Mouse (Mus musculus) stomach, embryonic 14.5 days (tissue): ENCODE measurements around the gene Hint1. TPM values are rescaled to one million over a fixed set of nuclear protein-coding genes. Genes with fewer than 3 reads are reported as not detected.

Experiments
- ATAC-seq: fragments of 200-750 bp; cut with Nextera tagmentation; 2 replicates; pipeline ENCODE4 v1.8.0; 2017; ENCODE audit warnings: low read depth, moderate TSS enrichment; ENCODE audit not compliant: insufficient number of reproducible peaks, insufficient read depth, low FRiP score
- H3K27ac ChIP-seq: fragments of 300-500 bp; sonication (generic); 2 replicates; pipeline ENCODE4 v1.5.1; 2014; ENCODE audit warnings: mild to moderate bottlenecking, low read length, moderate library complexity, mixed read lengths
- H3K27me3 ChIP-seq: fragments of 300-500 bp; sonication (generic); 2 replicates; pipeline ENCODE4 v1.6.1; 2014; ENCODE audit warnings: low read length, control low read depth, mixed read lengths; ENCODE audit not compliant: control insufficient read depth, insufficient read depth
- H3K36me3 ChIP-seq: fragments of 300-500 bp; sonication (generic); 2 replicates; pipeline ENCODE4 v1.6.1; 2014; ENCODE audit warnings: mild to moderate bottlenecking, control low read depth, low read length, moderate library complexity, mixed read lengths; ENCODE audit not compliant: control insufficient read depth, insufficient read depth
- H3K4me1 ChIP-seq: fragments of 300-500 bp; sonication (generic); 2 replicates; pipeline ENCODE4 v1.6.1; 2014; ENCODE audit warnings: low read length, control low read depth, mixed read lengths; ENCODE audit not compliant: control insufficient read depth, insufficient read depth
- H3K4me2 ChIP-seq: fragments of 300-500 bp; sonication (generic); replicated peaks from 2 replicates; pipeline ENCODE4 v1.6.1; 2014; ENCODE audit warnings: low read depth, low read length, control low read depth
- H3K4me3 ChIP-seq: fragments of 300-500 bp; sonication (generic); 2 replicates; pipeline ENCODE4 v1.5.1; 2014; ENCODE audit warnings: low read depth, low read length, control low read depth
- H3K9ac ChIP-seq: fragments of 300-500 bp; sonication (generic); replicated peaks from 2 replicates; pipeline ENCODE4 v1.6.1; 2014; ENCODE audit warnings: low read depth, mild to moderate bottlenecking, control low read depth, low read length, moderate library complexity, mixed read lengths
- H3K9me3 ChIP-seq: fragments of 300-500 bp; sonication (generic); 2 replicates; pipeline ENCODE4 v1.6.1; 2016; ENCODE audit warnings: low read depth, low read length, control low read depth; ENCODE audit not compliant: control insufficient read depth
- WGBS: fragments of 180-500 bp; shearing (Covaris S2); extraction: QIAGEN DNeasy Blood & Tissue Kit; methylation state at CpG from one replicate; pipeline ENCODE4 v1.1.7; 2014; 5-methylcytosine and 5-hydroxymethylcytosine counted together
- polyA plus RNA-seq: library from polyadenylated mRNA; unstranded; fragments of >200 nt; fragmentation: Nextera tagmentation; extraction: Ambion mirVana; gene quantifications from 2 replicates; pipeline ENCODE4 v1.2.1, GENCODE M21; 2014

The Hint1 gene
- polyA plus RNA-seq, result 672 and 728 TPM in 2 replicates

DNA sequence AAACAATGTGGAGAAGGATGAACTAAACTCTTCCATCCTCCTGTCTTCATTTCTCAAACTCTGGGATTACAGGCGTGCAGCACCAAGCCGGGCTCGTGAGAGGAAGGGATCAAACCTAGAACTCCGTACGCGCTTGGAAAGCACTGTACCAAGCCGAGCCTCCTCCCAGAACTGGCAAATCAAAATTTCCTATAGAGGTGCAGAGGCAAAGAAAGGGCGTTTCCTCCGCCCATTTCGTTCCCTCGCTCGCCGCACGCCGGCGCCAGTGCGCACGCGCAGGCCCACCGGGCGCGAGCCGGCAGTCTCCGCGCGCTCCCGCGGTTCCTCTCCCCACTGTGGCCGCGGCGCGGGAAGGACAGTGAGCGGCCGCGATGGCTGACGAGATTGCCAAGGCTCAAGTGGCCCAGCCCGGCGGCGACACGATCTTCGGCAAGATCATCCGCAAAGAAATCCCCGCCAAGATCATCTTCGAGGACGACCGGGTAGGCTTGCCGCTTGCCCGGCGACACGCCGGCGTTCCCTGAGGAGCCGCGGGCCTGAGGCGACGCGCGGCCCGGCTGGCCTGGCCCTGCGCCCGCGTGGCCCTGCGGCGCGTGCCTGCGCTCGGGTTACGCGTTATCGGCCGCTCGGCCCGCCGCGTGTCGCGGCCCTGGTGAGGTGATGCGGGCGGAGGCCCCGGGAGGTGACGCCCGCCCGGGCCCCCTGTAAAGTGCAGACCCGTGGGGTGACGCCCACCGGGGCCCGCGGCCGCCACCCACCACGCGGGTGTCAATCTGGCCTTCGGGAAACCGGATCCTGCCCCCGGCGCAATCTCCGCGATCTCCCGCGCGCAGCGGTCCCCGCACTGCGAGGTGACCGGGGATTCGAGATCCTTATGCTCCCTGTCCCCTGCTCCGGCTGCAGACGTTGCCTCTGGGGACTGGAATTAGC lies at the start of gene Hint1:
TSS of gene Hint1 (plus strand) at position 265 of the 930 bp plus-strand sequence.
- WGBS, result under 1% methylated on average over 106 of the region's 107 CpGs
- ATAC-seq, result peak; percentile 88
- peak within 1 kb of the TSS; percentile 52 for H3K4me2 ChIP-seq
- peak within 1 kb of the TSS; percentile 90 for H3K9ac ChIP-seq
- H3K4me1 ChIP-seq, result peaks cover 7% of the 10 kb centered on the region; the same call in 1 of the 2 replicates
- no peaks in the 10 kb centered on the region for H3K9me3 ChIP-seq
- peak within 1 kb of the TSS; percentile 68 for H3K4me3 ChIP-seq
- no peaks in the 10 kb centered on the region for H3K27me3 ChIP-seq
- H3K36me3 ChIP-seq, result peaks cover 19% of the 10 kb centered on the region
- peak within 1 kb of the TSS; percentile 83 for H3K27ac ChIP-seq

DNA sequence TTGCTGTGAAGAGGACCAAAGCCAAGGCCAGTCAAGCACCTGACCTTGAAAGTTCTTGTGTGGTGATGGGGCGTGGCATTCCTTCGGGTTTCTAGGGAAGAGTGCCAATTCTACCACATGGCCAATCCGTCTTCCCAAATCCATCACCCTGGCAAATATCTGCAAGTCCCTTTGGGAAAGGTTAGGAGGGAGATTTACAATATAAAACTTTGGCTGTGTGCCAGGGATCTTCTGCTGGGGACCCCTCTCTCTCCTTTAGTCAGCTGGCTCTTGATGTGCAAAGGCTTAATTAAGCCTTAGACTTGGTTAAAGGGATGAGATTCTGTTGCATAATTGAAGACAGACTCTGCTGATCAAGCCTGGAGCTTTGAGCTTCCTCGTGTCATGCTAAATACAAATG lies 48.7 kb upstream of the Hint1 start:
- WGBS, result 60% methylated on average over 4 of the region's 4 CpGs
- H3K4me3 ChIP-seq, result no peak overlapping the region
- H3K27me3 ChIP-seq, result no peaks in the 10 kb centered on the region
- H3K4me2 ChIP-seq, result no peak overlapping the region
- H3K9me3 ChIP-seq, result no peaks in the 10 kb centered on the region
- no peaks in the 10 kb centered on the region for H3K4me1 ChIP-seq
- H3K27ac ChIP-seq, result no peak overlapping the region
- ATAC-seq, result no peak
- H3K36me3 ChIP-seq, result no peaks in the 10 kb centered on the region
- no peak overlapping the region for H3K9ac ChIP-seq

DNA sequence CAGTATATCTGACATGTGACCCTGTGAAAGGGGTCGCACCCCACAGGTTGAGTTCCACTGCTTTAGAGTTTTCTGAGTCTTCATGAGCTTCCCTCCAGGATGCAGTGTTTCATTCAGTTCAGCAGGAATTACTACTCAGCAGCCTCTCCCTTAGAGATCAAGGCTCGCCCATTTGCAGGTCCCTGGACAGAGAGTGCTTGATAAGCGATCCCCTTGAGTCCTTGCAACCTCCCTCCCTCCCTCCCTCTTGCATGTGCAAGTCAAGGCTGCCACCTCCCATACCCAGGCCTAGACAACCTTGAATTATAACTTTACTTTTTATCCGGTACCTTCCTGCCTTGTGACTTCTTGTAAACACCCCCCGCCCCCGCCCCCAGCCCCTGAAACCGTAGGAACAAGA lies 46.7 kb upstream of the Hint1 start:
- H3K9ac ChIP-seq, result no peak overlapping the region
- no peak overlapping the region for H3K4me3 ChIP-seq
- no peak for ATAC-seq
- H3K4me2 ChIP-seq, result no peak overlapping the region
- 56% methylated on average over 7 of the region's 7 CpGs for WGBS
- H3K36me3 ChIP-seq, result no peaks in the 10 kb centered on the region
- no peaks in the 10 kb centered on the region for H3K27me3 ChIP-seq
- H3K4me1 ChIP-seq, result no peaks in the 10 kb centered on the region
- H3K27ac ChIP-seq, result no peak overlapping the region
- H3K9me3 ChIP-seq, result no peaks in the 10 kb centered on the region

DNA sequence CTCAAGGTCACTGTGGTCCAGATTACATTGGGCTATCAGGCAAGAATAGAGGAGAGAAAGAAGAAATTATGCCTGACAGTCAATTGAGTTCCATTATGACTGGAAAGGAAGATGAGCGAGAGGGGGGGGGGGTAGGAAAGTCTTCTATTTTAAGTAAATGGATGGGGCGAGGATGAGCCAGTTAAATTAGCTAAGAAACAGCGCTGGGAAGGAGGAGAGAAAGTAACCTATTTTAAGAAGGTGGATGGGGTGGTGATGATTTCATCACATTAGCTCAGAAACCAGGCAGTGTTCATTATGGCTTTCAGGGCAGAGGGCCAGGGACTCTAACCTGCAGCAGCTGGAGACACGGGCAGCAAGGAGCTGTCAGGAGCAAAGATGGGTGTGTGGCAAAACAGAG lies 42.7 kb upstream of the Hint1 start:
- Histone ChIP-seq H3K4me1 (no peaks in the 10 kb centered on the region), H3K4me2 (no peak overlapping the region), H3K9me3 (0 out of 2 replicates have a peak, but pooled peaks cover 3% of the 10 kb centered on the region), H3K9ac (no peak overlapping the region), H3K27me3 (no peaks in the 10 kb centered on the region), H3K27ac (no peak overlapping the region), H3K4me3 (no peak overlapping the region), H3K36me3 (no peaks in the 10 kb centered on the region)
- WGBS, result 67% methylated on average over 4 of the region's 4 CpGs
- no peak for ATAC-seq

DNA sequence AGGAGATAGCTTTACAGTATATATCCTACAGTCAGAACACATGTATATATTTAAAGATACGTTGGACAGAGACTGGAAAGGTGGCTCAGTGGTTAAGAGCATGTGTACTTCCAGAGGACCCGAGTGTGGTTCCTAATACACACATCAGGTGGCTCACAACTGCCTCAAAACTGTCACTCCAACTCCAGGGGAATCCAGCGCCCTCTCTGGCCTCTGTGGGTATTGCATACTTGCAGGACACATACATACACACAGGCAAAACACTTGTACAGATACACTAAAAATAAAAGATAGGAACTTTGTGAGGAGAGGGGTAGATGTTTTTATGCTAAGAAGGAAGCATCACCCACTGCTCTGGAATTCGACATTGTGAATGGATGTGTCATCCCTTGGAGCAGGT lies 40.4 kb upstream of the Hint1 start:
- H3K9ac ChIP-seq, result no peak overlapping the region
- H3K36me3 ChIP-seq, result no peaks in the 10 kb centered on the region
- no peak overlapping the region for H3K4me3 ChIP-seq
- H3K27me3 ChIP-seq, result no peaks in the 10 kb centered on the region
- no peak overlapping the region for H3K27ac ChIP-seq
- WGBS, result 78% methylated on average over 4 of the region's 4 CpGs
- no peak for ATAC-seq
- H3K9me3 ChIP-seq, result 0 out of 2 replicates have a peak, but pooled peaks cover 3% of the 10 kb centered on the region
- no peak overlapping the region for H3K4me2 ChIP-seq
- H3K4me1 ChIP-seq, result no peaks in the 10 kb centered on the region

DNA sequence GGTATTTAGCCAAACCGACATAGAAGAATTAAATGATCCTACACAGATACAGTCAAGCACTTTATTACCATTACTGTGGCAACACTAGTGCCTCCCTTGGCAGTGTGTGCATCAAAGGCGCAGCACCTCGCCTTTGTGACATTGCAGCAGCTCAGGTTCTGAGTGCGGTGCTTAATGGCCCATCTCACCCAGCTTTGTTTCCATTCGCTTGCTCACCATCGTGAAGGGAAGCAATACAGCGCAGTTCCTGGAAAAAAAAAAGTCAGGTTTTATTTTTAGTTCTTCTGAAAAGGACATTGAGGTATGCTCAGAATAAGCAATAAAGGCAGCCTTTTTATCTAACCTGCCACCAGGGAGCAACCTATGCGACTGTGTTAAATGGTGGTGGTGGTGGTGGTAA lies 39.4 kb upstream of the Hint1 start:
- H3K27me3 ChIP-seq, result no peaks in the 10 kb centered on the region
- ATAC-seq, result no peak
- H3K27ac ChIP-seq, result no peak overlapping the region
- no peak overlapping the region for H3K9ac ChIP-seq
- H3K4me2 ChIP-seq, result no peak overlapping the region
- H3K36me3 ChIP-seq, result no peaks in the 10 kb centered on the region
- 83% methylated on average over 8 of the region's 8 CpGs for whole genome bisulfite sequencing
- H3K4me1 ChIP-seq, result no peaks in the 10 kb centered on the region
- H3K4me3 ChIP-seq, result no peak overlapping the region
- 0 out of 2 replicates have a peak, but pooled peaks cover 3% of the 10 kb centered on the region for H3K9me3 ChIP-seq

DNA sequence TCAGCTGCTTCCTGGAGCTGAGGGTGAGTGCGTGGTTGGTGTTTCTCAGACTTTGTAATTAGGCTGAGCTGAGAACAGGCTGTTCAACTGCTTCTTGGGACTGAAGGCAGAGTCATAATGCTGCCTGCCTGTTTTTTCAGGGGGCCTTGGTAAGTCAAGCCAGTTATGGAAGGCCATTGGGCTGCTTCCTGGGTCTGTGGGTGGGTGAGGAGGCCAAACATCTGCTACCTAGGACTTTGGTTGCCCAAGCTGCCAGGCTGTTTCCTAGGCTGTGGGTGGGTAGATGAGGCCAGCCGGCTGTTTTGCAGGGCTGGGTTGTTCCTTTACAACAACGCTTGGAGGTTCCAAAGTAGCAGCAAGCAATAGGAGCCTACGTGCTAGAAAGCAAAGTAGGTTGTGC lies 32.4 kb upstream of the Hint1 start:
- no peak overlapping the region for H3K9ac ChIP-seq
- H3K27ac ChIP-seq, result no peak overlapping the region
- no peak for ATAC-seq
- WGBS, result 85% methylated on average over 4 of the region's 4 CpGs
- no peaks in the 10 kb centered on the region for H3K36me3 ChIP-seq
- H3K4me1 ChIP-seq, result no peaks in the 10 kb centered on the region
- H3K4me3 ChIP-seq, result no peak overlapping the region
- H3K27me3 ChIP-seq, result no peaks in the 10 kb centered on the region
- H3K4me2 ChIP-seq, result no peak overlapping the region
- H3K9me3 ChIP-seq, result no peaks in the 10 kb centered on the region

DNA sequence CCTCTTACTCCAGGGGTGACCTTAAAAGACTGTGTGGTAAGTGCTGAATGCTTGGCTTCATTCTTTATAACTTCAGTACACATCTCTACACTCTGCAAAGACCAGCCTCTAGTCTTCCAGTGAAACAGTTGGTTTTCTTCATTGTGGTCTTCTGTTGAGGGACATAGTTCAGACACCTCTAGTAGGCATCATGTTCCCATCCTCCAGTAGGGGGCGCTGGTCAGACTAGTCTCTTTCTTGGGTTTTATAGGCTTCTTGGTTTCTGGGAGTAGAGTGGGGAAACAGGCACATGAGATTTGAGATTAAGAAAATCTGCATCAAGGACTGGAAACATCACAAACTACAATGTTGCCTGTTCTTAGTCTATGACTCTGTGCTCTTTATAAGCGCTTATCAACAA lies 31.6 kb upstream of the Hint1 start:
- WGBS, result 62% methylated on average over 2 of the region's 2 CpGs
- no peak overlapping the region for H3K9ac ChIP-seq
- no peaks in the 10 kb centered on the region for H3K4me1 ChIP-seq
- no peaks in the 10 kb centered on the region for H3K9me3 ChIP-seq
- no peak for ATAC-seq
- H3K4me2 ChIP-seq, result no peak overlapping the region
- H3K4me3 ChIP-seq, result no peak overlapping the region
- H3K27ac ChIP-seq, result no peak overlapping the region
- H3K36me3 ChIP-seq, result no peaks in the 10 kb centered on the region
- H3K27me3 ChIP-seq, result no peaks in the 10 kb centered on the region
